Mouse (Mus musculus) CD4-positive naive resting alpha-beta T cell, adult 76 days (primary cell): Measurements from ENCODE around the gene Zfp937. TPM values are rescaled to one million over a fixed set of nuclear protein-coding genes. Genes with fewer than 3 reads are reported as not detected.

ENCODE experiments used
- total RNA-seq: library from RNA; stranded (reverse); gene quantifications from one replicate; pipeline ENCODE4 v1.2.4, GENCODE M21; 2023

Gene Zfp937
- total RNA-seq, result 3.5 TPM

GRCm38 (mm10) chr2:150217600-150218362 is at the start of gene Zfp937:
Zfp937 (plus strand) TSS chr2:150218073.

DNA sequence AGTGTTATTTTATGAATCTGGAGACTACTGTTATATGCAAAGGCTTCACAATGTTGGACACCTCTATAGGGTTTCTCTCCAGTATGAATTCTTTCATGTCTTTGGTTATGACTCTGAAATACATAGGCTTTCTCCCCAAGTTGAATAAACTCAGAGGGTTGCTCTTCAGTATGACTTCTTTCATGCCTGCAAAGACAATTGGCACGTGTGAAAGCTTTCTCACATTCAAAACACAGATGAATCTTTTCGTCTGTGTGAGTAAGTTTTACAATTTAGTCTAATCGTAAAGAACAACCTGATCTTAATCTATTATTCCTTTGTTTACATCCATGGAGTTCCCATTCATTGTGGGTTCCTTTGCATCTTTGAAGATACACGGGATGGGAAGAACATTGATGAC is 38.3 kb upstream of the Zfp937 start, which contains the start of gene Gm10770:
Gene Gm10770, minus strand, starts transcription at position 101 of the 400 bp plus-strand sequence.

DNA sequence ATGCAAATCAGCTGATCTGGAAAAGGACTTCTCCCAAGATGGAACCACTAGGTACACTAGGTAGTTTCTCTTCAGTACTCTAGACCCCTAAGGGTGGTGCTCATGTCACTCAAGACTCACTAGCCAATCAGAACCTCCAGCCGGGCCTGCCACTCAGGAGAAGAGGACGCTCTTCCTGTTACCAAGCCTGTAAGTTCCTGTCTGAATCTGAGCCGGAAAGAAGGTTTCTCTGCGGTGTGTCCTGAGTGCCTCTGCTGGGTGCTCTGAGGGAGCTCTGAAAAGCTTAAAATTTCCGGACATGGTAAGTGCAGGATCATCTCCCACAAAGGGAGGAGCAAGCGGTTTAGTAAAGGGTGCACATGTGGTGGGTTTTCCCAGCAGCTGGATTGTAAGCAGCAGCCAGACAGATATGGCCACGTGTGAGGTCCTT is 36.3 kb upstream of the Zfp937 start, which contains the start of gene Gm14139:
Gene Gm14139, plus strand, starts transcription at position 186 of the 430 bp plus-strand sequence.

GRCm38 (mm10) chr2:150255491-150255890 is 37.6 kb downstream of the Zfp937 start, which contains the start of gene Gm21994:
Gm21994 (minus strand) TSS chr2:150255591.

GRCm38 (mm10) chr2:150257291-150257690 is 39.4 kb downstream of the Zfp937 start, which contains the start of gene Gm14124:
Gm14124 (plus strand) TSS chr2:150257517.

Other genes starting within 250 kb of the Zfp937 start
- gene Zfp120, start 81.4 kb upstream of the Zfp937 start, total RNA-seq, result 4.7 TPM
- not detected for gene Gm10770, start 38.4 kb upstream of the Zfp937 start, total RNA-seq
- gene Gm14139, start 36.3 kb upstream of the Zfp937 start, total RNA-seq, result not detected
- 6.2 TPM for gene Gm21994, start 37.5 kb downstream of the Zfp937 start, total RNA-seq
- not detected for gene Gm14124, start 39.4 kb downstream of the Zfp937 start, total RNA-seq
- gene Gm10130, start 105.6 kb downstream of the Zfp937 start, total RNA-seq, result 3.5 TPM
- 4.3 TPM for gene 3300002I08Rik, start 144.7 kb downstream of the Zfp937 start, total RNA-seq
- 2.7 TPM for gene Zfp442, start 233.4 kb downstream of the Zfp937 start, total RNA-seq